Mouse (Mus musculus): ENCODE results near the gene Atg7.

- TF ChIP-seq CTCF (IDR thresholded peaks at IDR 0.05; ENCODE audit: low read depth, low read length) (no peak), POLR2A (IDR thresholded peaks at IDR 0.05; ENCODE audit: extremely low read depth, insufficient read depth, low read length) (no peak)
Observed at GRCm38 (mm10) chr6:114726681-114727080, 83.8 kb downstream of the Atg7 start.
